Mouse (Mus musculus) lung, adult 2 months (tissue): ENCODE results near the gene Pilra.

ENCODE experiments used
- CTCF ChIP-seq: fragments of 200-500 bp; IDR thresholded peaks from 2 replicates; pipeline ENCODE4 v1.5.1; 2011; ENCODE audit warnings: mild to moderate bottlenecking, low read length, control low read depth; ENCODE audit not compliant: insufficient read depth
- POLR2A ChIP-seq: fragments of 200-500 bp; IDR thresholded peaks from 2 replicates; pipeline ENCODE4 v1.6.1; 2011; ENCODE audit warnings: low read depth, mild to moderate bottlenecking, control low read depth, low read length, borderline replicate concordance; ENCODE audit errors: extremely low read depth

DNA sequence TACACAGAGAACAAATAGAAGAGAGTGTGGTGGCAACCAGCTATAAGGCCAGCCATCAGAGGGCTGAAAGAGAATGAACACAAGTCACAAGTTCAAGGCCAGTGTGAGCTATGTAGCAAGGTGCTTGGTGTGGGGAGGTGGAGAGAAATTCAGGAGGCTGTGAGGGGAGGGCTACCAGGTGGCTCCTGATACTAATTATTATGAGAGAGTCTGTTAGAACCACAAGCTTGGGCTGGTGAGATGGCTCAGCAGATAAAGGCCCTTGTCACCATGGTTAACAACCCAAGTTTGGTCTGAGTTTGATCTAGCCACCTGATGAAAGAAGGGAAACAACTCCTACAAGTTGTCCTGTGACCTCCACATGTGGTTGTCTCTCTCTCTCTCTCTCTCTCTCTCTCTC is 63.3 kb downstream of the Pilra start:
- TF ChIP-seq CTCF: no peak
- TF ChIP-seq POLR2A: no peak
